Mouse (Mus musculus): ENCODE data around the gene Calm2.
A peak's percentile ranks its signal among the peaks of the same experiment; 100 is the strongest.

Calm2 gene

DNA sequence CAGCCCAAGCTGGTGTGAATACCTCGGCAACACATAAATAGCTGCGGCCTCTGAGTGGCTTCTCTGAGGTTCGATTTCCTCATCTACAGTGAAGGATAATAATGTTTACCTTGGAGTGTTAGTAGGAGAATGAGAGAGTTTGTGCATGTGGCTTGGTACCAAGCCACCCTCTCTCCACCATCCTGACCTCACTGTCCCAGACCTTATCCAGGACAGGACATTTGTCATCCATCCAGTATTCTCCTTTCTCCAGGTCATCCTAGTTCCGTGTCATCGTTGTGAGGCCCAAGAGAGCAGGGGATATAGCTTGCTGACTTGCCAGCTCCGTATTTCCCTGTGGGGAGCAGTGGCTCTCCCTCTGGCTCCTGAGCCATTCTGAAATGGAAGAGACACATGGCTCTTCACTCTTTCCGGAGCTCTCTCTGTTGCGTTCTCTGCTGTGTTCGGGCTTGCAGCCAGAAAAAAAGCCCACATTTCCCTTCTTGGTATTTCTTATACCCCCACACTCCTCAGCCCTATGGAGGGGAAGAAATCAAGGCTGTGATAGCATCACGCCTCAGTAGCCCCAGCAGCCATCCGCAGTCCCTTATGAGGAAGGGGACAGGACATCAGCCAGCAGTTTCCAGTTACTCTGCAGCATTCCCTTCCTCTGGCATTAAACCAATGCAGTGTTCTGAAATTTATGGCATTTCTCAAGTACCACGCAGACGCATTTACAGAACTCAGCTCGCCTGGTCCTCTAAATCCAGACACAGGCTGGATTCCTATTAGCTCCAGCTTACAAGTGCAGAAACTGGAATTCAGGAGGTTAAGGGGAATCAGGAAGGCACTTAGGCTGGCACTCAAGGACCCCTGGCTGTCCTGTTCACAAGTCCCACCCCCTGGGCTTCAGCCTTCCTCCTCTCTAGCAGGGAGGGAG is 13.3 kb upstream of the Calm2 start:
- DNase-seq (ENCODE audit: low spot score in 2 of 2) = peak; percentile 77 to 84

DNA sequence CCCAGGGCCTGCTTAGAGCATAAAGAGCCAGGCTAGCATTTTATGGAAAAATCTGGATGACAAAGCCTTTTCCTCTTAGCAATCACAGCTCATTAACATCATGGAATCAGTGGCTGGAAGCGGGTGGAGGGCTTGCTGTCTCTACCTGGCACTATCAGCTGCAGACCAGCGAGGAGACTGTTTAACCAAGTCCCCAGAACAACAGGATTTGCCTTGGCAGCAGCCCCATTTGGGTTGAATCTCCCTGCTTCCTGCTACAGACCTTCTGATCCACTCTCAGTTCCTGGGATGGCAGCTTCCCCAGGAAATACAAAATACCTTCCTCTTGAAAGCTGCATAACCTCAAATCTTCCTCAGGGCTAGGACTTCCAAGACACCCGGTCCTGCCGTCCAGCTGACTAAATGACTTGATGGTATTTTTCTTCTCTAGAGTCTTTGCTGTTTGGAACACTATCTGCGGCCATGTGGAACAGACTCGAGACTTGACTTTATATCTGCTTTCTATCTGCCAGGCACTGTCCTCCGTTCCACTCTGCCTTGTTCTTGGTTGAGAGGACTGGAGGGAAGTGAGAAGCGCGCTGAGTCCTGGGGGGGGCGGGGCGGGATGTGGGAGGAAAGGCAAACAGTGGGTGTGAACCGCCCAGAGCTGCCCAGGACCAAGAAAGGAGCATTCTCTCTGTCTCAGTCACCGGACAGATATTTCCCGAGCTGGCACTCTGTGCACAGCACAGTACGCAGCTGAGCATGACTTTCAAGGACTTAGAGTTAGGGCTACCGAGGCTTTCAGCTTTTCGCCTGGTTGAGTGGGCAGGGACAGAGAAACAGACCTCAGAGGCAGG is 12.4 kb upstream of the Calm2 start:
- DNase-seq (ENCODE audit: low spot score in 2 of 2) = peak; percentile 24 to 52

DNA sequence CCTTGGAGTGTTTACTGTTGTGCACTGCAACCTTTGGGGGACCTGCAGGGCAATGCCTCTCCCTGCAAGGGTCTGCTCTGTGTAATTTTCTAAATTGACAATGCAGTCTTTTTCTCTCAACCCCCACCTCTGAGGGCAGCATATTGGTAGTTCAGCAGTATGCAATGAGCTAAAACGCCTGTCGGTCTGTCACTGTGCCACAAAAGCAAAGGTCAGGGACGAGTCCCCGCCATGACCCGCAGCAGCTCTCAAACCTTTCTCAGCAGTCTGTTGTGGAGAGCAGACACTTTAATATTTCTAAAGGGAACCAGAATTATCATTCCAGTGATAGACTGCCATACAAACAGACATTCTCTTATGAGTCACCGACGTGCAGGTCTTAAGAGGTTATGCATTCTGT is 11.2 kb upstream of the Calm2 start:
- DNase-seq (ENCODE audit: low spot score in 2 of 2) = no peak

DNA sequence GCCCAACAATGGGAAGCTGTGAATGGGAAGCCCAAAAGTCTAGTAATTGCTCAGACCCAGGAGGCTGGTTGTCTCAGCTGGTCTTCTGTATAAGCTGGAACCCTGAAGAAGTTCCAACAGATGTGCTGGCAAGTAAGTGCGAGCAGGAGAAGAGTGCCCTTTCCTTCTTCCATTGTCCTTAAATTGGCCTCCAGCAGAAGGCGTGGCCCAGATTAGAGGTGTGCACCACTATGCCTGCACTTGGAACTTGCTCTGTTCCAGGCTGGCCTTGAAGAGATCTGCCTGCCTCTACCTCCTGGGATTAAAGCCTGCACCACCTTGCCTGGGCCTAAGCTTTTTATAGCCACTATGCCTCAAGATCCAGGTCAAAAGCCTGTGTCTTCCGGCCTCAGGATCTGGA is 7.4 kb upstream of the Calm2 start:
- no peak for DNase-seq (ENCODE audit: low spot score in 2 of 2)

DNA sequence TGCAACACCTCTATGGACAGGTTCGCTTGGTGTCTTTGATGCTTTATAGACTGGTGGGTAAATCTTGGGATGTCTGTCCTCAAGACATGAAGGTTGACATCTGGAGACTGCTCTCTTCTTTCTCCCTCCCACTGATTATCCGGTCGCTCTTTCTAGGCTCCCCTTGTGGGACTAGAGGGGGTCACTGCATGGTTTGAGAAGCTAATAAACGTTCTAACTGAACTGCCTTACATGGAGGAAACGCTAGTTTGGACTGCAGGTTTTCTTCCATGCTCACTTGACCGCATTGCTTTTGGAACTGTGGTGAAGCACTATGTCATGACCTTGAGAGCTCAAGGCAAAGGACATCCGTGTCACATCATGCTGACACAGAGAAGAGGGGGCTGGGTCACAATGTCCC is 6.6 kb upstream of the Calm2 start:
- DNase-seq (ENCODE audit: low spot score in 2 of 2) = no peak

DNA sequence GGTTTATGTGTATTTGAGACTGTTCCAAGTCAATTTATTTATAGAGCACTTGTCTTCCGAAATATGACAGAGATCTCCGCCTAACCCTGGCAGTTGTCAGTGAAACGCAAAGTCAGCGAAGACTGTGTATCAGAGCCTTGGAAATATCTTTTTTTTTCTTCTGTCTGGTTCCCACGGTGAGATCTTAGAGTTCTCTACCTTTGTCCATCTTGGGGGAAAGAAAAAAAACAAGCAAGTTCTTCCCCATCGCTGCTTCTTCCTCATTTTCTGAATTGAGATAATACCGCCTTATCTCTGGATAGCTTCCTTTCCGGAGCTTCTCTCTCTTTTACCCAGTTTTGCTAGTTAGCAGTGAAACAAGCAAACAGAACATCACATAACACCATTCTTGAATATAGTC is 2.1 kb upstream of the Calm2 start:
- DNase-seq (ENCODE audit: low spot score in 2 of 2) = no peak

DNA sequence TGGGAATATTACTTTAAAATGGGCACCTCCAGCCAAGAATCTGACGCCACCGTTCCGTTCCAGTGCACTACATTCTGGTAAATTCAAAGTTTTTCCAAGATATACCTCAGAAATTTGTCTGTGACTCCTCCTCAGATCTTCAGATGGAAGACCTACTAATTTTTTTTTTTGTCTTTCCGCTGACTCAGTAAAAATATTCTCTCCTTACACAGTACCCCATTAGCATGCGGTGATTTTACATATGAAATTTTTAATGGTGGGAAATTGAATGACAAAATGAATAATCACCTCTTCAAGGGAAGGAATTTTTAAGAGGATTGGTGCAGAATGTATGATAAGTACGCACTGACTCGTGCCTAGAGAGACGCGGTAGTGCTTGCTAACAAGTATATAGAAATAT is 1.6 kb upstream of the Calm2 start:
- no peak for DNase-seq (ENCODE audit: low spot score in 2 of 2)

DNA sequence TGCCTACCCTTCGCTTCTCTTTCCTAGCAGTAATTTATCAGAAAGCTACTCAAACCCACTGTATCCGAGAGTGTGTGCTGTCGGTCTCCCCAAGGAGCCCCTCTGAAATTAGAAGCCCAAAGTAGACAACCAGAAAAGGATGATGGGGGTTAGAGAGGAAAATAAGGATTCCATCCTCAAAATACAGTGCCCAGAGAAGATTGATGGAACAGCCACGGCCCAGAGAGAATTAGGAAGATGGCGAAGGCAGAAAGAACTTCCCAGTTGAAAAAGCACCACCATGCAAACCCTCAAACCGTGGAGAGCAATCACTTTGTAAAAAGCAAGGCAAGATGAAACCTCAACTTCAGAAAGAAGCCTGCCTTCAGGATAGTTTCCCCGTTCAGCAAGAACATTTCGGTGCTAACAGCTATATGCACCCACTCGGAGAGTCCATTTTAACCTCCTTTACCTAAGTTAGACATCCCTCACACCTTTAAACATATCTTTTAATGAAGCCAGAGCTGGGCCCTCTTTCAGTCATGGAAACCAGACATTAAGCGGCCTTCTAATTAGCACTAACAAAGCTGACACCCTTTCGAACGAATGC is 971 bp upstream of the Calm2 start:
- no peak for DNase-seq (ENCODE audit: low spot score in 2 of 2)

DNA sequence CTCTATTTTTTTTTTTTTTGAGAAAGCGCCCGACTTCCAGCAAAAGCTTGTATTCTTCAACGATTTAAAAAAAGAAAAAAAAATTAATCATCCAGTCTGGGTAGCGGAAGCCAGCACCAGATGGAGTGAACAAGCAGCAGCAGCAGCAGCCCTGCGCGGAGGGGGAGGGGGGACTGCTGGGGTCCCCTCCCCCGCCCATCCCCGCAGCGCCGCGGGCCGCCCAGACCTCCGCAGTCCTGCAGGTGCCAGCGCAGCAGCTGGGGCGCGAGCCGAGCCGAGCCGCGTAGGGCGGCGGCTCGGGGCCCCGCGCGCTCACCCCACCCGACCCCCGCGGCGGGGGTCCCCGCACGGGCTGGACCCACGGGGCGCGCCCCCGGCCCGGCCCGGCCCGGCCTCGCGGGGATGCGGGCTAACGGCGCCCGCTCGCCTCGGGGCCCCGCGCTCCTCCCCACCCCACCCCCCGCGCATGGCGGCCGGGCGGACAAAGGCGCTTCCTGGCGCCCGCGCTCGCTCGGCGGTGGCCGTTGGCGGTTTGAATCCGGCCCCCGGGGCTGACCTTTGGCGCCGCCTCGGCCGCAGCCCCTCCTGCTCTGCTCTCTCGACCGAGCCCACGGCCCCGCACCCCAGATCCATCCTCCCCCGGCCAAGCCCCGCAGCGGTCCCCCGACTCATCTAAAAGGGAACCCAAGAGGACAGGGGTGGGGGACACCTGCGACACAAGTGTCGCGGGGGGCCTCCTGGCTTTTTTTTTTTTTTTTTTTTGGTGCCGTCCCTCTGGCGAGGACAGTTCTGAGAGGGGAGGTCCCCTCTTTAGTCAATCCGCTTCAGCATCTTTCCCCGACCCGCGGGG is 593 bp downstream of the Calm2 start:
- peak; percentile 50 for DNase-seq (ENCODE audit: low spot score in 2 of 2)

DNA sequence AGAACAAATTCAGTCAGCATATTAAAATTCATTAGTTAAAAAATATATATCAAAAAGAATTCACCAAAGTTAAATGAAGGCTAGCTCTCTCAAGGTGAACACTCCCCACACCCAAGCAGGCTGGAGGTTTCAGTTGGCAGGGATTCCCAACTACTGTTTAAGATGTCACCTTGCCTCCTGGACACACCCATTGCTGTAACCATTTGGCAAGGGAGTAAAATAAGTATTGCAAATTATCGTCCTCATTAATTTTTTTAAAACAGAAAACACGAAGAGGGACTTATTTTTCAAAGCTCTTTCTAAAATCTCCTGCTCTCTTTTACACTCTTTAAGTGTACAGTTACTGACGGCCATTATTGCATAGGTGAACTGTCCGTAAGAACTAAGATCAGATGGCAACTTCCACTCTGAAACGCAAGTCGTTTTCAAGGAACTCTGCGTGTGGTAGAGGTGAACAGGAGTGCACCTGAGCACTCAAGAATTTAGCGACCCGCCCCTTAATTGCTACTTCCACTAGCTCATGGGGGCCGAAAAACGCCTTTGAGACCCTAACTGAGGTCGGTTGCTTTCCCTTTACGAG is 1.3 kb downstream of the Calm2 start:
- no peak for DNase-seq (ENCODE audit: low spot score in 2 of 2)

DNA sequence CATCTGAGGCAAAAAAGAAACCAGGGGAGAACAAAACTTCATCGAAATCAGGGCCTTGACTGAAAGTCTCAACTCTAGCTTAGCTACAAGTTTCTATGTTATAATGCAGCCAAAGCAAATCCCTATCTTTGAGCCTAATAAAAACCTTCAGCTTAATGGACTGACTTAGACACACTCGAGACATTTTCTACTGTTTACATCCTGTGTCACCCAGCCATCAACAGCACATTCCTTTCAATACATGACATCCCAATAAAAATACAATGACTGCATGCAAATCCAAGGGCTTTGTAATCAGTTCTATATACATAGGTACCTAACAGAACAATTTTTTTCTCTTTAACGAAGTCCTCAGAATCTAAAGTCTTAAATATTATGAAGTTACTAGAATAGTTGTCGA is 2.0 kb downstream of the Calm2 start:
- no peak for DNase-seq (ENCODE audit: low spot score in 2 of 2)

DNA sequence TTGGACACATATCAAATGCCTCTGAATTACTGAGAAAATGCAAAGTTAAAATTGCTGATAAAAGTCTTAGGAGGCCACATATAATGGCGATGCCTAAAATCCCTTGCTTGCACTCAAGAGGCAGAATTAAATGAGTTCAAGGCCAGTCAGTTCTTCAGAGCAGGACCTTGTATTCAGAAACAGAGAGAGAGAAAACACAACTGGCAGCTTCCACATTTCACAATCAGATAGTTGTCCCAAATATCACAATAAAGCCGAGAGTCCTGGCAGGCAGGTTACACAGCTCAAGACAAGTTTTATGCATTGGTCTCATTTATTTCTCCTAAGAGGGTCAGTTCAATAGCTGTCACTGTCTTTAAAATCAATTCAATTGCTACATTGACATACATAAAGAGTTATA is 5.2 kb downstream of the Calm2 start:
- no peak for DNase-seq (ENCODE audit: low spot score in 2 of 2)

DNA sequence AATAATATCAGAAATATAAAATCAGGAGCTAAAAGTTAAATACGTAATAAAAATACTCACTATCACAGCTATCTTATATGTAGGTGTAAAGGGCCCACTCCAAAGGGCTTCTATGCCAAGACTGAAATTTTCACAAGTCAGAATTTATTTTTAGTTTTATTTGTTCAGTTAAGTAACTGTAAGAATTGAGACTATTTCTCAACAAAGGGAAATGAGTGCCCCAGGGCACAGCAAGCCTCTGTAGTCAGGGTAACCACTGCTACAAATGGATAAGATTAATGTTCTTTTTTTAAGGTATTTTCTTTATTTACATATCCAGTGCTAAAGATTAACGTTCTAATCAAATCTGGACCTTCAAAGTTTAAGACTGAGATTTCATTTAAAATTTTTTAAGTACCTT is 7.3 kb downstream of the Calm2 start:
- no peak for DNase-seq (ENCODE audit: low spot score in 2 of 2)

DNA sequence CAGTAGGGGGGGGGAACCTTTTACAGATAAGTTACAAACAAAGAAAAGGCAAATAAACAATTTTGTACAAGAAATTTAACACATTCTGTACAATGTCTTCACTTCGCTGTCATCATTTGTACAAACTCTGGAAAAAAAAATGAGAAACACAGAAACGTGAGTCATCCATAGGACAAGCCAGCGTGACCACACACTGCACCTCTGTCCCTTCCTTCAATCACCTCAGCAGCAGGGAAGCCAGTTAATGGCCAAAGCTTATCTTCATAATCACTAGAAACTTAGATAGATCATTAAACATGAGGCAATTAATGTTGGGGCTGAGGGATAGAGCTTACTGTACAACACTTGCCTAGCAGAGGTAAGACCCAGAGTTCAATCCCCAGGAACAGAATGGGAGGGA is 12.8 kb downstream of the Calm2 start:
- no peak for DNase-seq (ENCODE audit: low spot score in 2 of 2)

DNA sequence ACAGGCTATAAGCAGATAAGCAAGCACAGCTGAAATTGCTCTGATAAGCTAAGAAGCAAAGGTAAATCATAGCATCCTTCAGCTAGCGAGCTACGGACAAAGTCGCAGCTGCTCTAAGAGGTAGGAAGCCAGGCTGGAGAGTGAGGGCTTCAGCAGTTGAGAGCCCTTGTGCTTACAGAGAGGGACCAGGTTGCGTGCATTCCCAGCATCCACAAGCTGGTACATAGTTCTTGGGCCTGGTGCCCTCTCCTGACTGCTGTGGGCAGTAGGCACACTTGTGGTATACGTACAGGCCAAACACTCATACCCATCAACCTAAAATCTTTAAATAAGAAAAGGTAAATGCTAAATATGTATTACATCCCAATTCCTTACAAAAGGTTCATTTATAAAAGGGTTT is 14.0 kb downstream of the Calm2 start:
- no peak for DNase-seq (ENCODE audit: low spot score in 2 of 2)

DNA sequence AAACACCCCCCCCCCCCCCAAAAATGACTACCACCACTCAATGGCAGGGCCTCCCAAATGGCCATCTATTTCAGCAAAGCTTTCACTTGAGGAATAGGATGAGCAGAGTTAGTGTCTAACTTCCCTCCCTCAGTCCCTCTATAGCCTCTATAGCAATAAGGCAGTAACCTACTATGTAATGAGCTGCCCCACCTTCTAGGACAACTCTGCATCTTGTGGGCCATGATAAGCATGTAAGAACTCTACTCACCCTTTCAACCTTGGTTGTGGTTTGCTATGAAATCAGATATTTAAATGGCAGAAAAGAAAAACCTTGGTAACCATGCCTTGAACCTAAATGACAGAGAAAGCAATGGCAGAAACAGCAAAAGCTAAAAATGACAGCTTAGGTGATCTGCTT is 14.4 kb downstream of the Calm2 start:
- DNase-seq (ENCODE audit: low spot score in 2 of 2) = no peak

DNA sequence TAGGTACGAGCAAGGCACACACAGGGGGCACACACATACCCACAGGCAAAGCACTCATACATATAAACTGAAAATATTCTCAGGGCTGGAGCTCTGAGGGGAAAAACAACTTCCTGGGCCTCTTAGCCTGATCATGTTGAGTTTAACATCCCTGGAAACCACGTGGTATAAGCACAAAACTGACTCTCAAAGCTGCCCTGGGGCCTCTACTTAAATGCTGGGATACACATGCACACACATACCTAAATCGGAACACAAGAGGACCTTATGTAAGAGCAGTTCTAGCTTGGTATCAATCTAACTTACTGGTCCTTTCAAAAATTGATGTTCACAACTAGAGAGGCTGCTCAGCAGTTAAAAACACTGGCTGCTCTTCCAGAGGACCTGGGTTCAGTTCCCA is 17.3 kb downstream of the Calm2 start:
- no peak for DNase-seq (ENCODE audit: low spot score in 2 of 2)

DNA sequence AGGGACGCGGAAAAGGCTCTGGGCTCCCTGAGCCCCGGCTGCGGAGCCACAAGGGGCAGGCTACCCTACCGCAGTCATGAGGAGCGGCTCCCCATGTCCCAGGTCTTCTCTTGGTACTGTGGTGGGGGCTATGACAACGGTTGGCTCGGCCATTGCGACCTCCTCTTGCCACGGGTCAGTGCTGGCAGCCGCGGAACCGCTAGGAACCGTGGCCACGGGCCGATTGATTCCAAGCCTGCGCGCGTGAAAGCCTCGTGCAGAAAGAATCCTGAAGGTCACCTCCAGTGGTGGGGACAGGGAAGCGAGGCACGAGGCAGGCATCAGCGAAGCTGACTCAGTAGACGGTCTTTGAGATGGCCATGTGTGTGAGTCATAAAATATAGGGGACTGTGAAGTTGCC is 19.2 kb downstream of the Calm2 start, which contains the start of gene Stpg4:
Gene Stpg4 (minus strand): TSS at position 231 of the 400 bp plus-strand sequence.
- no peak for DNase-seq (ENCODE audit: low spot score in 2 of 2)

DNA sequence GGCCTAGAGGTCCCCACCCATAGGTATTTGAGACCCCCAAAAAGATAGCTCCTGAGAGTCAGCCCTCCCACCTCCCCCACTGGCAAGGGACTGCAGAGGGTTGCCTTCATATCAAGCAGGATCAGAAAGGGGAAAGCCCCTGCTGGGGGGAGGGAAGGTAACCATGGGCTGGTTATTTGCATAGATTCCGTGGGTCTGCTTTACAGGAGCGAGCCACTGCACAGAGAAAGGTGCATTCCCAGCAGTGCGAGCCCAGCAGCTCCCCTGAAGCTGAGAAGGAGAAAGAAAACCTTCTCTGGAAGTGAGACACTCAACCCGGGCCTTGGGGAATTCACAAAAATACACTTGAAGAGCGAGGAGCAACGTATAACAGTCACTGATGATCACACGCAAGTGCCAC is 28.7 kb downstream of the Calm2 start:
- DNase-seq (ENCODE audit: low spot score in 2 of 2) = no peak

DNA sequence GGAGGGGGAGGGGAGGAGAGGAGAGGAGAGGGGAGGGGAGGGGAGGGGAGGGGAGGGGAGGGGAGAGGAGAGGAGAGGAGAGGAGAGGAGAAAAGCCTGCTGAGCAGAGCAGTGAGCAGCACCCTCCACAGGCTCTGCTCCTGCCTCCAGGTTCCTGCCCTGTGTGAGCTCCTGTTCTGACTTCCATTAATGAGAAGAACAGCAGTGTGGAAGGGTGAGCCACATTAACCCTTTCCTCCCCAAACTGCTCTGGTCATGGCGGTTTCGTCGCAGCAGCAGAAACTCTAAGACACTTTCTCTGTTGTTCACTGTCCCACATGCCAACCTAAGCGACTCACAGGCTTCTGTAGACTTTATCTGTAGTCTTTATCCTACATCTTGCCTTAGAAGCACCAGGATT is 40.1 kb downstream of the Calm2 start:
- DNase-seq (ENCODE audit: low spot score in 2 of 2) = no peak

DNA sequence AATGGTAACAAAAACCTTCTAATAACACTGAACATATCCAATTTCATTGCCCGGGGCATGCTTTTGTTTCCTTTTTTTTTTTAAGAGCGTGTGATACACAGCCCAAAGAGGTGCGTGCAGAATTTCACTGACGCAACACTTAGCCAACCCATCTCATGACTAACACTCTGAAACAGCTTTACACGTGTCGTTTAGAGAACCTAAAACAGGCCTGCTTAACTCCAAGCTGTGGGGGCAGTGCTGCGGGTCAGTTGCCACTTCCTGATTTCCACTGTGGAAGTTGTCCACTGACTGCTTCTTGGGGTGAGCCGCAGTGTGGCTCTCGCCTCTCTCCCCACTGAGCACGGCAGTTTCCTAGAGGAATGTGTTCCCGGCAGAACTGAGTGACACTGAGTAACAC is 41.2 kb downstream of the Calm2 start:
- DNase-seq (ENCODE audit: low spot score in 2 of 2) = no peak
